Mouse (Mus musculus): ENCODE measurements around the gene Phkb.

Phkb gene

GRCm38 (mm10) chr8:85958391-85958790 lies 117.6 kb downstream of the Phkb start:
- DNase-seq: no peak

GRCm38 (mm10) chr8:85959880-85960279 lies 119.1 kb downstream of the Phkb start:
- DNase-seq: no peak

- DNase-seq: peak; percentile 6
Measured at GRCm38 (mm10) chr8:85977588-85978077, 136.9 kb downstream of the Phkb start.

GRCm38 (mm10) chr8:85992911-85993310 lies 152.2 kb downstream of the Phkb start:
- no peak for DNase-seq

- DNase-seq: no peak
Measured at GRCm38 (mm10) chr8:85993661-85994060, 152.9 kb downstream of the Phkb start.

GRCm38 (mm10) chr8:85995971-85996370 lies 155.2 kb downstream of the Phkb start:
- DNase-seq: no peak

- DNase-seq: no peak
Measured at GRCm38 (mm10) chr8:86006485-86006884, 165.7 kb downstream of the Phkb start.

GRCm38 (mm10) chr8:86016806-86017205 lies 176.0 kb downstream of the Phkb start:
- peak; percentile 69 to 71 for DNase-seq

- peak; percentile 40 to 48 for DNase-seq
Measured at GRCm38 (mm10) chr8:86028646-86029312, 188.0 kb downstream of the Phkb start.

GRCm38 (mm10) chr8:86029451-86029850 lies 188.7 kb downstream of the Phkb start:
- DNase-seq: peak; percentile 37 to 46

GRCm38 (mm10) chr8:86034662-86035365 lies 194.1 kb downstream of the Phkb start:
- no peak for DNase-seq

GRCm38 (mm10) chr8:86035371-86035770 lies 194.6 kb downstream of the Phkb start:
- DNase-seq: no peak

- DNase-seq: peak; percentile 71 to 75
Measured at GRCm38 (mm10) chr8:86038462-86038861, 197.7 kb downstream of the Phkb start.

GRCm38 (mm10) chr8:86042049-86042448 lies 201.3 kb downstream of the Phkb start:
- DNase-seq: peak; percentile 23 to 36

GRCm38 (mm10) chr8:86050882-86051281 lies 210.1 kb downstream of the Phkb start:
- DNase-seq: no peak

- DNase-seq: no peak
Measured at GRCm38 (mm10) chr8:86052003-86052402, 211.2 kb downstream of the Phkb start.

GRCm38 (mm10) chr8:86058618-86059017 lies 217.9 kb downstream of the Phkb start:
- no peak for DNase-seq

GRCm38 (mm10) chr8:86059130-86059529 lies 218.4 kb downstream of the Phkb start:
- DNase-seq: no peak

GRCm38 (mm10) chr8:86063411-86063810 lies 222.7 kb downstream of the Phkb start:
- peak; percentile 75 to 82 for DNase-seq

GRCm38 (mm10) chr8:86079433-86079832 lies 238.7 kb downstream of the Phkb start:
- no peak for DNase-seq

- DNase-seq: peak; percentile 74 to 75
Measured at GRCm38 (mm10) chr8:86083346-86083745, 242.6 kb downstream of the Phkb start.

GRCm38 (mm10) chr8:86086791-86087190 lies 246.0 kb downstream of the Phkb start:
- peak; percentile 82 to 83 for DNase-seq

GRCm38 (mm10) chr8:86087468-86087867 lies 246.7 kb downstream of the Phkb start:
- peak; percentile 42 to 66 for DNase-seq

GRCm38 (mm10) chr8:86090666-86091065 lies 249.9 kb downstream of the Phkb start:
- DNase-seq: peak; percentile 64 to 66
